Mouse (Mus musculus): Measurements from ENCODE around the gene Plekhh1. TPM values are rescaled to one million over a fixed set of nuclear protein-coding genes. Genes with fewer than 3 reads are reported as not detected.

Gene Plekhh1
- total and polyA plus RNA-seq, 2 experiments from 2014 or later: 0.86 to 4.8 TPM

DNA sequence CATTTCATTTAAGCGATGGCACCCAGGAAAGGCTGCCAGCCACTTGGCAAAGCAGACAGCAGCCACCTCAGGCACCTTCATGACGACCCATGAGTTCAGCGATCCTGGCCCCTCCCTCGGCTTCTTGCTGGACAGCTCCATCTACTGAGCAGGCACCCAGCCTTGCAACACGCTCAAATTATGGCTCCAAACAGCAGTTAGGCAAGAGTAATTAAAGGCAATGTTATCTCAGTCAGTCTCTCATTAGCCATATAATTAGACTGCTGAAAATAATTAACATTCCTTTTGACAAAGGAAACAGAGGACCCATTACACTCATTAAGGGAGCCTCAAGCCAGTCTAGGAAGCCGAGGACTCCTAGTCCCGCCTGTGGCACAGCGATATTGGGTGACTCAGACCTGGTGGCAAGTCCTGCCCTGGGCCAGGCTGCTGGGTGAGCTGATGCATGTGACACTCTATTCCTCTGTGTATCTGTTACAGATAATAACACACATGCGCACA, 41.3 kb upstream of the Plekhh1 start:
- ATAC-seq (peak; percentile 81), DNase-seq (peak; percentile 43)
- H3K9ac ChIP-seq: no peak overlapping the region
- H3K4me2 ChIP-seq (ENCODE audit: low read depth): no peak overlapping the region
- 22% methylated on average over 9 of the region's 9 CpGs for WGBS
- peaks cover 9% of the 10 kb centered on the region; the same call in 1 of the 2 replicates for H3K36me3 ChIP-seq (ENCODE audit: insufficient read depth)
- no peak overlapping the region for H3K4me3 ChIP-seq (ENCODE audit: low read depth, low read length)
- H3K9me3 ChIP-seq (ENCODE audit: low read length): no peaks in the 10 kb centered on the region
- peaks cover 9% of the 10 kb centered on the region for H3K4me1 ChIP-seq (ENCODE audit: insufficient read depth)
- H3K27me3 ChIP-seq (ENCODE audit: insufficient read depth, low read length): no peaks in the 10 kb centered on the region
- peak; percentile 25; the same call in 1 of the 2 replicates for TF ChIP-seq CTCF (IDR thresholded peaks at IDR 0.05; ENCODE audit: low read depth)
- no peak overlapping the region for H3K27ac ChIP-seq (ENCODE audit: low read depth, low read length)

- Histone ChIP-seq H3K4me3 (ENCODE audit: low read depth, low read length) (no peak overlapping the region), H3K4me2 (ENCODE audit: low read depth) (no peak overlapping the region), H3K9ac (no peak overlapping the region), H3K27ac (ENCODE audit: low read depth, low read length) (no peak overlapping the region), H3K4me1 (ENCODE audit: insufficient read depth) (no peaks in the 10 kb centered on the region), H3K27me3 (ENCODE audit: insufficient read depth, low read length) (no peaks in the 10 kb centered on the region), H3K36me3 (ENCODE audit: insufficient read depth) (peaks cover 5% of the 10 kb centered on the region; the same call in 1 of the 2 replicates), H3K9me3 (ENCODE audit: low read length) (no peaks in the 10 kb centered on the region)
- TF ChIP-seq CTCF (IDR thresholded peaks at IDR 0.05; ENCODE audit: low read depth): no peak
- DNase-seq: no peak
- no peak for ATAC-seq
- 80% methylated on average over 4 of the region's 4 CpGs for WGBS
Observed at GRCm38 (mm10) chr12:78996271-78996670, 32.7 kb upstream of the Plekhh1 start.

DNA sequence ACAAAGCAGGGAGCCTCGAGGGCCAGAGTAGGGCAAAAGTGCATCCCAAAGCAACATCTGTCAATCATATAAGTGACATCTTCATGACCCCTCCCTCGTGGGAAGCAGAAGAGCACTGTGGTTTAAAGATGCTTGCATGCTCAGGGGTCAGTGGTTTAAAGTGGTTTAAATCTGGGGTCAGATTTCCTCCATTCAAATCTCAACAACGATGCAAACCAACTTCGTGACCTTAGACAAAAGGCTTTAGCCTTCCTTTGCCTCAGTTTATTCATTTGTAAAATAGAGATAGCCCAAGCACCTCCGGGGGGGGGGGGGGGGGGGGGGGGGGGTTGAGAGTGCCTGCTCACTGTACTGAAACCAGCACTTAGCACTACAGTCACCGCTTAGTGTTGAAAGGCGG, 32.3 kb upstream of the Plekhh1 start:
- no peak for TF ChIP-seq CTCF (IDR thresholded peaks at IDR 0.05; ENCODE audit: low read depth)
- WGBS: 21% methylated on average over 6 of the region's 7 CpGs

GRCm38 (mm10) chr12:79002406-79002805, 26.6 kb upstream of the Plekhh1 start:
- no peak overlapping the region for H3K4me2 ChIP-seq (ENCODE audit: low read depth)
- H3K27me3 ChIP-seq (ENCODE audit: insufficient read depth, low read length): no peaks in the 10 kb centered on the region
- no peaks in the 10 kb centered on the region for H3K36me3 ChIP-seq (ENCODE audit: insufficient read depth)
- peaks cover 11% of the 10 kb centered on the region; the same call in 1 of the 2 replicates for H3K4me1 ChIP-seq (ENCODE audit: insufficient read depth)
- ATAC-seq (no peak), DNase-seq (no peak)
- WGBS: 91% methylated on average over 5 of the region's 5 CpGs
- H3K27ac ChIP-seq (ENCODE audit: low read depth, low read length): no peak overlapping the region
- H3K9ac ChIP-seq: no peak overlapping the region
- no peak overlapping the region for H3K4me3 ChIP-seq (ENCODE audit: low read depth, low read length)
- no peak for TF ChIP-seq CTCF (IDR thresholded peaks at IDR 0.05; ENCODE audit: low read depth)
- H3K9me3 ChIP-seq (ENCODE audit: low read length): no peaks in the 10 kb centered on the region

More for the DNA sequence above, 32.3 kb upstream of the Plekhh1 start:
- no peak overlapping the region for H3K4me2 ChIP-seq (ENCODE audit: low read depth)
- H3K4me1 ChIP-seq (ENCODE audit: insufficient read depth): no peaks in the 10 kb centered on the region
- H3K27ac ChIP-seq (ENCODE audit: low read depth, low read length): no peak overlapping the region
- no peak for DNase-seq
- H3K9ac ChIP-seq: no peak overlapping the region
- H3K27me3 ChIP-seq (ENCODE audit: insufficient read depth, low read length): no peaks in the 10 kb centered on the region
- H3K4me3 ChIP-seq (ENCODE audit: low read depth, low read length): no peak overlapping the region
- H3K9me3 ChIP-seq (ENCODE audit: low read length): no peaks in the 10 kb centered on the region
- ATAC-seq: no peak
- peaks cover 4% of the 10 kb centered on the region; the same call in 1 of the 2 replicates for H3K36me3 ChIP-seq (ENCODE audit: insufficient read depth)

GRCm38 (mm10) chr12:79002978-79003377, 26.0 kb upstream of the Plekhh1 start:
- WGBS: 88% methylated on average over 3 of the region's 3 CpGs

GRCm38 (mm10) chr12:79005456-79005855, 23.5 kb upstream of the Plekhh1 start:
- Histone ChIP-seq H3K27ac (ENCODE audit: low read depth, low read length) (no peak overlapping the region), H3K36me3 (ENCODE audit: insufficient read depth) (no peaks in the 10 kb centered on the region), H3K4me3 (ENCODE audit: low read depth, low read length) (peak overlapping the region; percentile 93; the same call in 1 of the 2 replicates), H3K4me2 (ENCODE audit: low read depth) (peak overlapping the region; percentile 84), H3K4me1 (ENCODE audit: insufficient read depth) (peaks cover 16% of the 10 kb centered on the region; the same call in 1 of the 2 replicates), H3K9me3 (ENCODE audit: low read length) (no peaks in the 10 kb centered on the region), H3K27me3 (ENCODE audit: insufficient read depth, low read length) (no peaks in the 10 kb centered on the region), H3K9ac (no peak overlapping the region)
- DNase-seq (no peak), ATAC-seq (no peak)
- WGBS: 88% methylated on average over 5 of the region's 5 CpGs
- TF ChIP-seq CTCF (IDR thresholded peaks at IDR 0.05; ENCODE audit: low read depth): no peak

More at GRCm38 (mm10) chr12:79002978-79003377, 26.0 kb upstream of the Plekhh1 start:
- DNase-seq (no peak), ATAC-seq (no peak)
- Histone ChIP-seq H3K9me3 (ENCODE audit: low read length) (no peaks in the 10 kb centered on the region), H3K4me3 (ENCODE audit: low read depth, low read length) (no peak overlapping the region), H3K9ac (no peak overlapping the region), H3K36me3 (ENCODE audit: insufficient read depth) (no peaks in the 10 kb centered on the region), H3K27me3 (ENCODE audit: insufficient read depth, low read length) (no peaks in the 10 kb centered on the region), H3K27ac (ENCODE audit: low read depth, low read length) (no peak overlapping the region), H3K4me2 (ENCODE audit: low read depth) (no peak overlapping the region), H3K4me1 (ENCODE audit: insufficient read depth) (peaks cover 16% of the 10 kb centered on the region; the same call in 1 of the 2 replicates)
- TF ChIP-seq CTCF (IDR thresholded peaks at IDR 0.05; ENCODE audit: low read depth): no peak

DNA sequence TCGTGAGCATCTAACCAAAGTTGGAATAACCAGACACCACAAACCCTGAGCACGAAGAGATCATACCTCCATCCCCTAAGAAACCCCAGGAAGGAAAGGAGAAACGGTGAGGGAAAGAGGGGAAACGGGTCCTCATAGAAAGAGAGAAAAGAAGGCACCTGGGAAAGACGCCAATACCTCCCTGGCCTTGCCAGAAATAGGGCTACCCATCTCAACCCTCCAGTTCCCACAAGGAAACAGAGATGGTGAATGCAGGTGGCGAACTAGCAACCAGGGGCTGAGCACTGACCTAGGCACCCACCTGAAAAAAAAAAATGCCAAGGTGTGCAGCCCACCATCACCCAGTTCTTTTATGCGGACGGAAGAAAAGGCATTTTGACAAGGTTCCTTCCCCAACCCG, 22.9 kb upstream of the Plekhh1 start:
- H3K27ac ChIP-seq (ENCODE audit: low read depth, low read length): peak overlapping the region; percentile 89

More for the DNA sequence above, 22.9 kb upstream of the Plekhh1 start:
- H3K4me1 ChIP-seq (ENCODE audit: insufficient read depth): peaks cover 16% of the 10 kb centered on the region; the same call in 1 of the 2 replicates
- H3K9me3 ChIP-seq (ENCODE audit: low read length): no peaks in the 10 kb centered on the region
- no peaks in the 10 kb centered on the region for H3K27me3 ChIP-seq (ENCODE audit: insufficient read depth, low read length)
- H3K4me2 ChIP-seq (ENCODE audit: low read depth): peak overlapping the region; percentile 84
- no peak for ATAC-seq
- no peaks in the 10 kb centered on the region for H3K36me3 ChIP-seq (ENCODE audit: insufficient read depth)
- TF ChIP-seq CTCF (IDR thresholded peaks at IDR 0.05; ENCODE audit: low read depth): no peak
- DNase-seq: no peak
- peak overlapping the region; percentile 93 for H3K4me3 ChIP-seq (ENCODE audit: low read depth, low read length)
- H3K9ac ChIP-seq: peak overlapping the region; percentile 95
- 22% methylated on average over 9 of the region's 9 CpGs for WGBS
